Comparison of ENCODE assay signal across 7 mouse cellular contexts in the genomic region with DNA sequence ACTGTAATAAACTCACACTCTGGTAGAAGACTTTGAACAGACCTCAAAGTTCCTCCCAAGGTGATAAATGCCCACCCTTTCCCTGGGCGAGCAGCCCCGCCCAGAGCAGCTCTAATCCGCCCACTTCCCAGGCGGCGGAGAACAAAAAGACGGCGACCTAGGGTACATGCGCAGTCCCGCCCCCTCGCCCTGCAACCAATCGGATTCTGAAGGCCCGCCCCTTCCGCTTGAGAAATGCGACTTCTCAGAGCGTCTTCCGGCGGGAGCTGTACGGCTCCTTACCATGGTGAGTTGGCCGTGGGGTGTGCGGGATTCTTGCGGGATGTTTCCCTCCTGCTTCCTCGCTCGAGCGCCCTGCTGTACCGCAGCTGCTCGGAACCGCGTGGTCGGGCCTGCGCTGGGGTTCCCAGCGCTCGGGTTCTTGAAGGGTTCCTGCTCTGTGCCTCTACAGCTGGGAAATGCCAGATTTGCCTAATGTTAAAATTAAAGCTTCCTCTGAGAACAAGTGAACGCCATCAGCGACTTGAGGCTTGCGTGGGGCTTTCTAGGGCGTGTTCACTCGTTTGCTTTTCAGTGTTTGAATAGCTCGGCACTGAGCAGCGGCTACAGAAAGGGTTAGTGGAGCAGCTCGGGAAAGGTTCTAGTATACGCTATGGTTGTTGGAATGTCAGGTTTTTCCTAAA. TPM values are rescaled to one million over a fixed set of nuclear protein-coding genes. Genes with fewer than 3 reads are reported as not detected.
DNase-seq lines count a peak whose midpoint lies in the region; ATAC-seq lines count a peak whose summit lies in the region.

A gene (plus strand): TSS at position 226 of the 683 bp plus-strand sequence.

- H3K9me3 ChIP-seq in intestine, embryonic 16.5 days (ENCODE audit: control insufficient read depth, low read length) = no peaks in the 10 kb centered on the region
- no peaks in the 10 kb centered on the region for H3K9me3 ChIP-seq in midbrain, embryonic 11.5 days (ENCODE audit: control insufficient read depth, low read length)

- peak; percentile 99 for ATAC-seq in intestine, embryonic 16.5 days
- ATAC-seq in midbrain, embryonic 11.5 days (ENCODE audit: low FRiP score) = peak; percentile 99

- DNase-seq in adrenal gland, adult 8-10 months = peak; percentile 96
- peak; percentile 92 for DNase-seq in embryo, embryonic 9.5 days (ENCODE audit: extremely low spot score)
- peak; percentile 91 to 96 for DNase-seq in gastrocnemius, postnatal 4 days (ENCODE audit: low spot score in 2 of 2)
- DNase-seq in left cerebral cortex, postnatal 36 days (ENCODE audit: low spot score in 2 of 2) = peak; percentile 95 to 96
- DNase-seq in midbrain, embryonic 11.5 days (ENCODE audit: low spot score, missing footprints) = peak; percentile 99
- peak; percentile 93 for DNase-seq in skeletal muscle tissue, adult 2 months (ENCODE audit: low read depth, low spot score)

- no peaks in the 10 kb centered on the region for H3K36me3 ChIP-seq in intestine, embryonic 16.5 days (ENCODE audit: control insufficient read depth, insufficient read depth, low read length)
- H3K36me3 ChIP-seq in midbrain, embryonic 11.5 days (ENCODE audit: control insufficient read depth, insufficient read depth, low read length) = no peaks in the 10 kb centered on the region

- H3K4me3 ChIP-seq in intestine, embryonic 16.5 days (ENCODE audit: low read length) = peak within 1 kb of the TSS; percentile 89
- peak within 1 kb of the TSS; percentile 75 for H3K4me3 ChIP-seq in midbrain, embryonic 11.5 days (ENCODE audit: low read depth, low read length)

- intact Hi-C loops in left cerebral cortex, postnatal 36 days (cut with DNase I) = loop anchor here (2.0 kb wide), 1 partner anchor 57 kb away; a partner anchor contains a TSS

- no peaks in the 10 kb centered on the region for H3K27me3 ChIP-seq in intestine, embryonic 16.5 days (replicated peaks; ENCODE audit: control insufficient read depth, insufficient read depth, low read length)
- no peaks in the 10 kb centered on the region for H3K27me3 ChIP-seq in midbrain, embryonic 11.5 days (ENCODE audit: control insufficient read depth, insufficient read depth, low read length)

- peaks cover 12% of the 10 kb centered on the region for H3K4me1 ChIP-seq in intestine, embryonic 16.5 days (ENCODE audit: control insufficient read depth, insufficient read depth, low read length)
- H3K4me1 ChIP-seq in midbrain, embryonic 11.5 days (ENCODE audit: control insufficient read depth, insufficient read depth, low read length) = peaks cover 5% of the 10 kb centered on the region

- WGBS in intestine, embryonic 16.5 days = under 1% methylated on average over 41 of the region's 41 CpGs
- under 1% methylated on average over 41 of the region's 41 CpGs for WGBS in midbrain, embryonic 11.5 days

- H3K4me2 ChIP-seq in intestine, embryonic 16.5 days (ENCODE audit: low read depth, low read length) = peak within 1 kb of the TSS; percentile 68
- peak within 1 kb of the TSS; percentile 74 for H3K4me2 ChIP-seq in midbrain, embryonic 11.5 days

- peak within 1 kb of the TSS; percentile 95 for H3K27ac ChIP-seq in intestine, embryonic 16.5 days (ENCODE audit: low read length)
- peak within 1 kb of the TSS; percentile 65 for H3K27ac ChIP-seq in midbrain, embryonic 11.5 days (ENCODE audit: low read depth, low read length)

- H3K9ac ChIP-seq in intestine, embryonic 16.5 days (ENCODE audit: low read depth, low read length) = peak within 1 kb of the TSS; percentile 85
- peak within 1 kb of the TSS; percentile 86 for H3K9ac ChIP-seq in midbrain, embryonic 11.5 days (ENCODE audit: low read length)

RNA-seq across cellular contexts. Expression of the gene that starts here (rescaled TPM):
- total RNA-seq in adrenal gland, adult 8-10 months (2022) = 10 to 100 TPM; 29.6 to 37.0 (median 30.5) TPM
- 10 to 100 TPM; 10.7 to 13.7 TPM for total RNA-seq in gastrocnemius, postnatal 4 days (2021)
- polyA plus RNA-seq in intestine, embryonic 16.5 days (2015; fragmentation: Nextera tagmentation; extraction: Ambion mirVana) = 43.0 and 45.9 TPM in 2 replicates
- total RNA-seq in left cerebral cortex, postnatal 36 days (2021) = 10 to 100 TPM; 12.5 to 18.8 TPM
- 28.1 and 30.2 TPM in 2 replicates for polyA plus RNA-seq in midbrain, embryonic 11.5 days (2014; fragmentation: Nextera tagmentation; extraction: Ambion mirVana)

Comparison
In these comparisons a context has a peak if more than half of its experiments do, and no peak if none do; other contexts are left out.
1. Peak in every context shown above with its lines: DNase-seq, ATAC-seq, H3K4me3 ChIP-seq and H3K27ac ChIP-seq.